Mouse (Mus musculus) central nervous system, embryonic 14 days (tissue): ENCODE results near the gene Armh4. TPM values are rescaled to one million over a fixed set of nuclear protein-coding genes. Genes with fewer than 3 reads are reported as not detected.

Source experiments
- polyA plus RNA-seq: library from polyadenylated mRNA; depleted of rRNA; stranded (reverse); fragments of >200 nt; gene quantifications from 2 replicates; pipeline ENCODE4 v1.2.3, GENCODE M21; 2012; rRNA removed

The Armh4 gene
- polyA plus RNA-seq, result 9.7 and 12.1 TPM in 2 replicates

DNA sequence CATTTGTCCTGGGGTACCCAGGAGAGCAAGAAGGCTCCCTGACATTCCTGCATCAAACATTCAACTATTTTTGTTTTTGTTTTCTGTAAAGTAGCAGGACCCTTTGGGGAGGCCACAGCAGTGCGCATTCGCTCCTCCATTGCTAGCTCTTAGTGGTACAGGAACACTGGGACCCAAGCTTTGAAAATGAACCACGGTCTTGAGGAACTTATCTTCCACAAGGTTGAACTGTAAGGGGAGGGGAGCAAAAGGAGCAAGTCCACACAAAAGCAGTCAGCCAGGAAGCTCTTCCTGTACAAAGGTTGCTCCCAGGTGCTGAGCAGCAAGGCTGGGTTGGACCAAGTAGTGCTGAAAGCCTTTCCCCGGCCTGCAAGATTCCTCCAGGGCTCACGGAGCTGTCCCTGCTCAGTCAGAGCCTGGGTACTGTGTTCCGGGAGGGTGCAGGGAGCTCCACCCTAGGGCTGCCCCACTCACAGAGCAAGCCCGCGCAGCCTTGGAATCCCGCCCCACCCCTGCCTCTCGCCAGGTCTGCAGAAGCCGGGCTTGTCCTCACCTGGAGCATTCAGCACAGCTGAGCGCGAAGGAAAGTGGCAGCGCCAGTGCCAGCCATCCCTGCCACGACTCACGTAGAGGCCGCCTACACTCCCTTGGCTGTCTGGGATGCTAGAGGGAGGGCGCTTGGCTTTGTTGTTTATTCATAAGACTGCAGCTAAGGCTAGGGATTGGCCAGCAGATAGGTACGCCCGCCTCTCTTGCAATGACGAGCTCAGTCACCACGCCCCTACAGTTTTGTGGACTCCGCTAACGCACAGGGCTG, at the start of gene Armh4:
Gene Armh4 (minus strand): TSS at position 669 of the 817 bp plus-strand sequence.

Other genes starting within 250 kb of the Armh4 start
- not detected in 2 replicates for gene Olfr722, start 118.6 kb upstream of the Armh4 start, polyA plus RNA-seq
- gene Olfr723, start 148.4 kb upstream of the Armh4 start, polyA plus RNA-seq, result not detected in 2 replicates
- gene Olfr724, start 179.9 kb upstream of the Armh4 start, polyA plus RNA-seq, result not detected in 2 replicates